In genomic region chr3:41612211-41612610, GRCm38 (mm10) we compare ENCODE assay signal across 10 mouse cellular contexts. TPM values are rescaled to one million over a fixed set of nuclear protein-coding genes. Genes with fewer than 3 reads are reported as not detected.
DNase-seq lines count a peak whose midpoint lies in the region; TF ChIP-seq lines count a peak whose summit lies in the region.
"Had no signal": no experiment of that assay in that cellular context is flagged by ENCODE, and none has a peak within 500 bp of the region (broad histone marks: within the 10 kb centered on the region; RNA-seq: fewer than 3 reads in every experiment).

No protein-coding gene starts in this region.

- no peak overlapping the region for H3K4me3 ChIP-seq in kidney, adult 2 months (ENCODE audit: insufficient read depth, low read depth, low read length)
- no peak overlapping the region for H3K4me3 ChIP-seq in forebrain, embryonic 10.5 days
- H3K4me3 ChIP-seq: heart, embryonic 10.5 days had no signal

- 97% methylated on average over 3 of the region's 3 CpGs for WGBS in kidney, adult 2 months
- 99% methylated on average over 3 of the region's 3 CpGs for WGBS in forebrain, embryonic 10.5 days

- 0 out of 2 replicates have a peak, but pooled peaks cover 3% of the 10 kb centered on the region for H3K9me3 ChIP-seq in forebrain, embryonic 10.5 days
- H3K9me3 ChIP-seq: heart, embryonic 10.5 days had no signal

- DNase-seq in kidney, adult 2 months = peak; percentile 27
- no peak for DNase-seq in kidney, postnatal 4 days
- peak; percentile 48 for DNase-seq in thymus, postnatal 14 days
- DNase-seq in thymus, postnatal 10 days (ENCODE audit: low spot score in 2 of 2) = no peak
- DNase-seq in R1 (ENCODE audit: low read depth, low spot score) = peak; percentile 58
- DNase-seq in yolk sac, embryonic 10.5 days (ENCODE audit: low spot score) = peak; percentile 3
- no peak for DNase-seq in frontal cortex, postnatal 14 days (ENCODE audit: low spot score in 2 of 2)
- no peak for DNase-seq in forebrain, embryonic 10.5 days (ENCODE audit: extremely low spot score, low spot score)
- DNase-seq: cerebellum, postnatal 36 days had no signal

- H3K4me1 ChIP-seq in kidney, adult 2 months (ENCODE audit: control insufficient read depth, insufficient read depth, low read length) = peaks cover 2% of the 10 kb centered on the region; the same call in 1 of the 2 replicates
- H3K4me1 ChIP-seq in forebrain, embryonic 10.5 days = no peaks in the 10 kb centered on the region
- H3K4me1 ChIP-seq: heart, embryonic 10.5 days had no signal

- H3K27ac ChIP-seq in kidney, adult 2 months (ENCODE audit: insufficient read depth, low read depth, low read length) = no peak overlapping the region
- no peak overlapping the region for H3K27ac ChIP-seq in forebrain, embryonic 10.5 days
- H3K27ac ChIP-seq: heart, embryonic 10.5 days had no signal

- peaks cover 23% of the 10 kb centered on the region for H3K36me3 ChIP-seq in kidney, adult 2 months (ENCODE audit: control insufficient read depth, insufficient read depth, low read length)
- peaks cover 72% of the 10 kb centered on the region for H3K36me3 ChIP-seq in forebrain, embryonic 10.5 days (replicated peaks)

- no peak for TF ChIP-seq POLR2A in kidney, adult 2 months (IDR thresholded peaks at IDR 0.05; ENCODE audit: low read depth, low read length)

- no peaks in the 10 kb centered on the region for H3K27me3 ChIP-seq in kidney, adult 2 months (replicated peaks; ENCODE audit: control insufficient read depth, insufficient read depth, low read length)
- H3K27me3 ChIP-seq in forebrain, embryonic 10.5 days (ENCODE audit: poor library complexity, severe bottlenecking) = no peaks in the 10 kb centered on the region

- peak; percentile 44 for TF ChIP-seq CTCF in kidney, adult 2 months (conservative IDR thresholded peaks at IDR 0.05; ENCODE audit: insufficient read depth, insufficient read length, low read depth, low read length)

RNA-seq across cellular contexts. Expression of gene Jade1, which starts 56.7 kb away (rescaled TPM):
- polyA plus RNA-seq in kidney, adult 2 months (2012; rRNA removed) = 29.9 and 30.2 TPM in 2 replicates
- 19.6 and 21.2 TPM in 2 replicates for polyA plus RNA-seq in forebrain, embryonic 10.5 days (2016; fragmentation: Nextera tagmentation; extraction: Ambion mirVana)

Comparison
In these comparisons a context has a peak if more than half of its experiments do, and no peak if none do; other contexts are left out.
1. DNase-seq: peak in kidney, adult 2 months (single experiment), thymus, postnatal 14 days (single experiment), R1 (single experiment) and yolk sac, embryonic 10.5 days (single experiment); none in kidney, postnatal 4 days (0 of 2), thymus, postnatal 10 days (0 of 2), frontal cortex, postnatal 14 days (0 of 2) and forebrain, embryonic 10.5 days (single experiment).